Mouse (Mus musculus) neural tube, embryonic 13.5 days (tissue): ENCODE data around the gene Marcks. TPM values are rescaled to one million over a fixed set of nuclear protein-coding genes. Genes with fewer than 3 reads are reported as not detected.
"Not testable (repeated sequence)": the region's sequence is repeated elsewhere in the genome, so short reads cannot be mapped to it uniquely, and the experiment has no call there.

Experiments used
- ATAC-seq: fragments of 200-750 bp; cut with Nextera tagmentation; 2 replicates; pipeline ENCODE4 v1.8.0; 2017; ENCODE audit warnings: low read depth, mild to moderate bottlenecking, moderate TSS enrichment, moderate library complexity
- H3K27ac ChIP-seq: fragments of 300-500 bp; sonication (generic); replicated peaks from 2 replicates; pipeline ENCODE4 v1.5.1; 2015; ENCODE audit warnings: moderate library complexity, mild to moderate bottlenecking, inconsistent platforms
- H3K27me3 ChIP-seq: fragments of 300-500 bp; sonication (generic); 2 replicates; pipeline ENCODE4 v1.6.1; 2015; ENCODE audit warnings: mild to moderate bottlenecking, inconsistent platforms
- H3K36me3 ChIP-seq: fragments of 300-500 bp; sonication (generic); 2 replicates; pipeline ENCODE4 v1.6.1; 2015; ENCODE audit warnings: mild to moderate bottlenecking, inconsistent platforms
- H3K4me1 ChIP-seq: fragments of 300-500 bp; sonication (generic); replicated peaks from 2 replicates; pipeline ENCODE4 v1.6.1; 2015; ENCODE audit warnings: inconsistent platforms
- H3K4me2 ChIP-seq: fragments of 300-500 bp; sonication (generic); 2 replicates; pipeline ENCODE4 v1.6.1; 2015; ENCODE audit warnings: inconsistent platforms, mild to moderate bottlenecking, moderate library complexity
- H3K4me3 ChIP-seq: fragments of 300-500 bp; sonication (generic); 2 replicates; pipeline ENCODE4 v1.5.1; 2015; ENCODE audit warnings: mild to moderate bottlenecking, inconsistent platforms
- H3K9ac ChIP-seq: fragments of 300-500 bp; sonication (generic); 2 replicates; pipeline ENCODE4 v1.6.1; 2015; ENCODE audit warnings: moderate library complexity, mild to moderate bottlenecking, inconsistent platforms
- H3K9me3 ChIP-seq: fragments of 300-500 bp; sonication (generic); 2 replicates; pipeline ENCODE4 v1.6.1; 2016; ENCODE audit warnings: inconsistent platforms
- WGBS: fragments of 180-500 bp; shearing (Covaris S2); methylation state at CpG from one replicate; pipeline ENCODE4 v1.1.7; 2015; 5-methylcytosine and 5-hydroxymethylcytosine counted together
- polyA plus RNA-seq: library from polyadenylated mRNA; unstranded; fragments of >200 nt; fragmentation: Nextera tagmentation; extraction: Ambion mirVana; gene quantifications from 2 replicates; pipeline ENCODE4 v1.2.1, GENCODE M21; 2015

Gene Marcks
- polyA plus RNA-seq, 1 experiment from 2014 or later, result 212 TPM

DNA sequence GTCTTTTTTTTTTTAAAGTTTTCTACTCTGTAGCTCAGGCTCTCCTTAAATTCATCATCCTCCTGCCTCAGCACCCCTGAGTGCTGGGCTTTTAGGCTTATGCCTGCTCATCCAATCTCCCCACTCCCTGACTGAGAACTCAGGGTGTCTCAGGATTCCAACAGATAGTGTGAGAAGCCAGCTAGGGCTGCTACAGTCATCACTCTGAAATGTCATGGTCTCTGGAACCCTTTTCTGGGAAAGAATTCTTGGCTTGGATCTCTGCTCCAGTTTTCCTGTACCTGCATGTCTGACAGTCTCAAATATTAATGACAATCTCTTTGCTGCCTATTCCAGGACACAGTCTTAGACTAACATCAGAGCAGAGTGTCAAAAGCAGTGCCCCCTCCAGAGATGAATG lies 45.4 kb downstream of the Marcks start:
- no peak overlapping the region for H3K4me3 ChIP-seq
- no peak overlapping the region for H3K27ac ChIP-seq
- no peak overlapping the region for H3K9ac ChIP-seq
- no peaks in the 10 kb centered on the region for H3K4me1 ChIP-seq
- peaks cover under 1% of the 10 kb centered on the region; the same call in 1 of the 2 replicates for H3K9me3 ChIP-seq
- ATAC-seq, result no peak
- H3K27me3 ChIP-seq, result no peaks in the 10 kb centered on the region
- no peaks in the 10 kb centered on the region for H3K36me3 ChIP-seq
- H3K4me2 ChIP-seq, result no peak overlapping the region

DNA sequence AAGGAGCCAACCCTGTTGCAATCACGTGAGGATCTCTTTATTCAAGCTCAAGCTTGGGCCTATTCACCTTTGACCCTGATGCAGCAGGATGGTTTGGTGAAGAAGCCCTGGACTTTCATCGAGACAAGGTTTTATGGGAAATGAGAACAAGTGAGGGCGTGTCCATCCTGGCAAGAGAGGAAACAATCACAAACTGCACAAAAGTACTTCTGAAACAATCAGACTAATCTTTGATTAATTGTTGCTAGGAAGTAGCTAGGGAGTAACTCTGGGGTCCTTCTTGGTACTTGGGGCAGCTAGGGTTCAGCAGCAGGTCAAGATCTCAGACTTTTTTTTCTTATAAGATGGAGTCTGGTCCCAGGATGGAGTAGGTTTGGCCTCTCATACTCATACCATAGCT lies 48.3 kb downstream of the Marcks start:
- WGBS, result 77% methylated on average over 3 of the region's 3 CpGs
- no peak for ATAC-seq
- peaks cover 5% of the 10 kb centered on the region; the same call in 1 of the 2 replicates for H3K9me3 ChIP-seq

DNA sequence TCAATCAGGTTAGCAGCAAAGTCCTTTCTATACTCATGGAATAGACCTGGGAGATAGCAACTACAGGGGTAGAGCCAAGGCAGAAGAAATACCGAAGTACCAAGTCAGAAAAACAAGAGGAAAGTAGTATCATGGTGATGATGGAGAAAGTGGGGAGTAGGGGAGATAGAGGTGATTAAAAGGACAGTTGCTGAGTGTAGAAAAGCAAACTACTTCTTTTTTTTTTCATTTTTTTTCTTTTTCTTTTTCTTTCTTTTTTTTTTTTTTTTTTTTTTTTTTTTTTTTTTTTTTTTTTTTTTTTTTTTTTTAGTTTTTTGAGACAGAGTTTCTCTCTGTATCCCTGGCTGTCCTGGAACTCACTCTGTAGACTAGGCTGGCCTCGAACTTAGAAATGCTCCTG lies 54.6 kb downstream of the Marcks start:
- WGBS, result 86% methylated on average over 2 of the region's 2 CpGs
- not testable (repeated sequence) for H3K36me3 ChIP-seq, H3K9me3 ChIP-seq, H3K27ac ChIP-seq, H3K9ac ChIP-seq, H3K4me3 ChIP-seq, H3K27me3 ChIP-seq, H3K4me1 ChIP-seq, ATAC-seq, H3K4me2 ChIP-seq

More for the DNA sequence above, 48.3 kb downstream of the Marcks start:
- Histone ChIP-seq H3K9ac (no peak overlapping the region), H3K4me3 (no peak overlapping the region), H3K27ac (no peak overlapping the region), H3K36me3 (no peaks in the 10 kb centered on the region), H3K4me2 (no peak overlapping the region), H3K4me1 (no peaks in the 10 kb centered on the region), H3K27me3 (no peaks in the 10 kb centered on the region)

Other genes starting within 250 kb of the Marcks start
- gene Hdac2, start 164.4 kb downstream of the Marcks start, polyA plus RNA-seq, result 478 and 505 TPM in 2 replicates